Mouse (Mus musculus) right cerebral cortex, postnatal 10 days (tissue): ENCODE measurements at regions not wholly inside any gene's neighbourhood (a gene's known extent, or its start where the extent isn't known, plus 50 kb on each side); places are given as distances from the start of the nearest gene placed in this dataset.

Experiments
- DNase-seq, 2 experiments: peaks; one replicate each; pipeline ENCODE4 v3.0.0; 2021; ENCODE audit warnings: low spot score in 2 of 2

GRCm38 (mm10) chr1:56738641-56739040, 101.4 kb upstream of the Hsfy2 start:
- peak in 1 of 2 experiments; percentile 26 for DNase-seq

GRCm38 (mm10) chr1:56726183-56726840, 89.1 kb upstream of the Hsfy2 start:
- no peak for DNase-seq

- no peak for DNase-seq
Observed at GRCm38 (mm10) chr1:56723656-56724055, 86.4 kb upstream of the Hsfy2 start.

- DNase-seq, result no peak
Observed at GRCm38 (mm10) chr1:56713011-56713726, 75.9 kb upstream of the Hsfy2 start.

- DNase-seq, result no peak
Observed at GRCm38 (mm10) chr1:56700451-56700850, 63.2 kb upstream of the Hsfy2 start.

- DNase-seq, result no peak
Observed at GRCm38 (mm10) chr1:56697509-56697908, 60.3 kb upstream of the Hsfy2 start.
